Mouse (Mus musculus): ENCODE results near the gene B4galnt4. TPM values are rescaled to one million over a fixed set of nuclear protein-coding genes. Genes with fewer than 3 reads are reported as not detected.

B4galnt4 gene
- polyA plus RNA-seq, 1 experiment, result 0.46 TPM

DNA sequence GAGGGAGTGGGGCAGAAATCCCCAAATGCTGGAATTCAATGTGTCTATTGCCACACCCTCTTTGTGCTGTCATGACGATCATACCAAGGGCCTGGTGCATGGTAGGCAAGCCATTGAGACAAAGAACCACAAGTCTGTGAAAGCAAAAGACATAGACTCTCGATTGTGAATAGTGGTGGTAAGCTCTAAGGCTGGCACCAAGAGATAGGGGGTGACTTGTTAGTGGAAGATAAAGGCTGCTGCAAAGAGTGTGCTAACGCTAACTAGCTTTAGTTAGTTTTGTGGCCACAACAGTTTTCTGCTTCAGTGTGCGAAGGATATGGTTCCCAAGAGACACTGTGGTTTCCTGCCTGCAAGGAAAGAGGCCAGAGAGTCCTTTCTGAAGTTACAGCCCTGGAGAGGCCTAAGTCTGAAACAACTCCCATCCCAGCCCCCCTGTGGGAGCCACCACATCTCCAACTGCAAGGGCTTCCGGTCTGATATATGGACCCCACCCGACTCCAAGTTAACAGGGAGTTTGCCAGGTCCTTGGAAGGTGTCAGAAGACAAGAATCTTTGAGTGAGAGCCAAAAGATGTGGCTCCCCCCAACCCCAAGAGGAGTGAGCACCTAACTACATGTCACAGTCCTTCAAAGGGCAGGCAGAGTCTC is 13.8 kb upstream of the B4galnt4 start:
- no peaks in the 10 kb centered on the region for H3K27me3 ChIP-seq (ENCODE audit: control insufficient read depth, insufficient read depth, insufficient read length)
- peak overlapping the region; percentile 90 for H3K4me2 ChIP-seq (ENCODE audit: low read depth)
- TF ChIP-seq MYOG (IDR thresholded peaks at IDR 0.05; ENCODE audit: control insufficient read depth in 1 of 3, insufficient read depth in 1 of 3, insufficient read length in 2 of 3, low read depth in 2 of 3), result no peak
- TF ChIP-seq POLR2A (IDR thresholded peaks at IDR 0.05; ENCODE audit: insufficient read length, low read depth), result peak; percentile 13
- peak overlapping the region; percentile 20 for H3K4me3 ChIP-seq
- no peak overlapping the region for H3ac ChIP-seq (ENCODE audit: control insufficient read depth, insufficient read length)
- H3K36me3 ChIP-seq (ENCODE audit: control insufficient read depth, insufficient read depth), result no peaks in the 10 kb centered on the region
- H3K79me2 ChIP-seq (ENCODE audit: control insufficient read depth, insufficient read depth), result no peaks in the 10 kb centered on the region

- no peaks in the 10 kb centered on the region for H3K27me3 ChIP-seq (ENCODE audit: control insufficient read depth, insufficient read depth, insufficient read length)
Measured at GRCm38 (mm10) chr7:141047581-141048225, 13.2 kb upstream of the B4galnt4 start.

DNA sequence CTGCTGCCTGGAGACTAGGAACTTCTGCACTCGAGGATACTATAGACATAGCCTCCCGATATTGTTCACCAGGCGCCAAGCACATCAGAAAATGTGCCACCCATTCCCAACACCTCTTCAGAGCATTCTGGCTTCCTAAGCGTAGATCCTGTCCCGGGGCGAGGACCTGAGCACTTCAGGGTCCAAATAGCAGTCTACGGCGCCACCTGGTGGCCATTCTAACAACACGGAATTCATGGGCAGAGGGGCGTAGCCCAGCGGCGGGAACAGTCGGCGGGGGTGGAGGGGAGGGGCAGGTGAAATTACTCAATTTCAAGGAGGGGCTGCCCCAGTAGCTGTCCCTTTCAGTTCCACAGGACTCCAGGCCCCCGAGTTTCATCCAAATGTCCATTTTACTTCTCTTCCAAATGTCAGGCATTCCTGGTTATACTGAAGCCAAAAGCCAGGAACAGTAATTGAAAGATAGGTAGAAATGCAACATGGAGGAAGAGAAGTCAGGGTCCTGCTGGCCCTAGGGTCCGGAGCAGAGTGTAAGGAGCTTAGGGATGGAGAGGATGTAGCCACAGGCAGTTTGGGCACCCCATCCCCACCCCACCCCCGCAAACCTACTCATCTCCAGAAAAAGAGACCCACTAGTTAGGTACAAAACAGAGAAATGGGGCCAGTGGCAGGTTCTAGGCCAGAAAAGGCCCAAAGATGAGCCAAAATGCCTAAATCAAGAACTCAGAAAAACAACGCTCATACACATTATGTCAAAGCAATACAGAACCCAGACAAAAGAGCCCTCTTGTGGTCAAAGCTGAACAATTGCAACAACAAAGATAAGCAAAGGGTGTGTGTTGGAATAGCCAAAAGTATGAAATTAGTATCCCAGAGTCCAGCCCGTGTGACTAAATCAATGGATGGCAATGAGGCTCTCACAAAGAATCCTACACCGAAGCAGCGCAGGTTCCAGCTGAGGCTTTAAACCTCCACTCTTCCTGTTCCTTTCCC is 12.4 kb upstream of the B4galnt4 start:
- Histone ChIP-seq H3K4me3 (peak overlapping the region; percentile 20), H3K27me3 (ENCODE audit: control insufficient read depth, insufficient read depth, insufficient read length) (no peaks in the 10 kb centered on the region), H3K36me3 (ENCODE audit: control insufficient read depth, insufficient read depth) (no peaks in the 10 kb centered on the region), H3K4me2 (ENCODE audit: low read depth) (peak overlapping the region; percentile 98), H3ac (ENCODE audit: control insufficient read depth, insufficient read length) (no peak overlapping the region), H3K79me2 (ENCODE audit: control insufficient read depth, insufficient read depth) (no peaks in the 10 kb centered on the region)
- TF ChIP-seq CEBPB (IDR thresholded peaks at IDR 0.05; ENCODE audit: insufficient read depth, poor library complexity, severe bottlenecking) (0 out of 2 replicates have a peak, but pooled peaks have one; percentile 11), MYOD1 (IDR thresholded peaks at IDR 0.05; ENCODE audit: control insufficient read depth in 1 of 3, insufficient read length in 2 of 3, low read depth in 2 of 3) (peak in 1 of 3 experiments; percentile 28), POLR2A (IDR thresholded peaks at IDR 0.05; ENCODE audit: insufficient read length, low read depth) (no peak)

More at GRCm38 (mm10) chr7:141047581-141048225, 13.2 kb upstream of the B4galnt4 start:
- no peaks in the 10 kb centered on the region for H3K36me3 ChIP-seq (ENCODE audit: control insufficient read depth, insufficient read depth)
- H3ac ChIP-seq (ENCODE audit: control insufficient read depth, insufficient read length), result no peak overlapping the region
- H3K4me3 ChIP-seq, result peak overlapping the region; percentile 20
- no peak for TF ChIP-seq CEBPB (IDR thresholded peaks at IDR 0.05; ENCODE audit: insufficient read depth, poor library complexity, severe bottlenecking)
- TF ChIP-seq REST (IDR thresholded peaks at IDR 0.05; ENCODE audit: insufficient read depth, insufficient read length), result no peak
- peak; percentile 63 for TF ChIP-seq POLR2AphosphoS2 (IDR thresholded peaks at IDR 0.05; ENCODE audit: insufficient read length, low read depth)
- TF ChIP-seq MYOG (IDR thresholded peaks at IDR 0.05; ENCODE audit: control insufficient read depth in 1 of 3, insufficient read depth in 1 of 3, insufficient read length in 2 of 3, low read depth in 2 of 3), result peak in 1 of 3 experiments; percentile 13
- peak; percentile 59 for TF ChIP-seq POLR2A (IDR thresholded peaks at IDR 0.05; ENCODE audit: insufficient read length, low read depth)
- H3K4me2 ChIP-seq (ENCODE audit: low read depth), result peak overlapping the region; percentile 98
- H3K79me2 ChIP-seq (ENCODE audit: control insufficient read depth, insufficient read depth), result no peaks in the 10 kb centered on the region

- Histone ChIP-seq H3K79me2 (ENCODE audit: control insufficient read depth, insufficient read depth) (no peaks in the 10 kb centered on the region), H3K36me3 (ENCODE audit: control insufficient read depth, insufficient read depth) (no peaks in the 10 kb centered on the region), H3ac (ENCODE audit: control insufficient read depth, insufficient read length) (no peak overlapping the region), H3K4me3 (no peak overlapping the region), H3K27me3 (ENCODE audit: control insufficient read depth, insufficient read depth, insufficient read length) (no peaks in the 10 kb centered on the region), H3K4me2 (ENCODE audit: low read depth) (peak overlapping the region; percentile 14)
- TF ChIP-seq TCF12 (IDR thresholded peaks at IDR 0.05; ENCODE audit: insufficient read depth, poor library complexity, severe bottlenecking), result no peak
Measured at GRCm38 (mm10) chr7:141049326-141049725, 11.6 kb upstream of the B4galnt4 start.

GRCm38 (mm10) chr7:141051060-141051685 is 9.7 kb upstream of the B4galnt4 start:
- H3K36me3 ChIP-seq (ENCODE audit: control insufficient read depth, insufficient read depth), result no peaks in the 10 kb centered on the region
- no peak for TF ChIP-seq POLR2A (IDR thresholded peaks at IDR 0.05; ENCODE audit: insufficient read length, low read depth)
- no peak for TF ChIP-seq CEBPB (IDR thresholded peaks at IDR 0.05; ENCODE audit: insufficient read depth, poor library complexity, severe bottlenecking)
- TF ChIP-seq TCF12 (IDR thresholded peaks at IDR 0.05; ENCODE audit: insufficient read depth, poor library complexity, severe bottlenecking), result no peak
- TF ChIP-seq USF1 (IDR thresholded peaks at IDR 0.05; ENCODE audit: low read depth), result no peak
- TF ChIP-seq MYOD1 (IDR thresholded peaks at IDR 0.05; ENCODE audit: control insufficient read depth in 1 of 3, insufficient read length in 2 of 3, low read depth in 2 of 3), result no peak
- no peak for TF ChIP-seq SRF (IDR thresholded peaks at IDR 0.05; ENCODE audit: control insufficient read depth, insufficient read length, low read depth)
- TF ChIP-seq REST (IDR thresholded peaks at IDR 0.05; ENCODE audit: insufficient read depth, insufficient read length), result no peak
- TF ChIP-seq TCF3 (IDR thresholded peaks at IDR 0.05; ENCODE audit: insufficient read length, low read depth), result no peak
- TF ChIP-seq MYOG (IDR thresholded peaks at IDR 0.05; ENCODE audit: control insufficient read depth in 1 of 3, insufficient read depth in 1 of 3, insufficient read length in 2 of 3, low read depth in 2 of 3), result no peak
- TF ChIP-seq E2F4 (IDR thresholded peaks at IDR 0.05; ENCODE audit: insufficient read depth), result no peak
- TF ChIP-seq MAX (IDR thresholded peaks at IDR 0.05; ENCODE audit: low read depth), result no peak
- no peak for TF ChIP-seq POLR2AphosphoS2 (IDR thresholded peaks at IDR 0.05; ENCODE audit: insufficient read length, low read depth)
- no peak overlapping the region for H3K4me3 ChIP-seq
- no peak overlapping the region for H3K4me2 ChIP-seq (ENCODE audit: low read depth)
- H3K79me2 ChIP-seq (ENCODE audit: control insufficient read depth, insufficient read depth), result no peaks in the 10 kb centered on the region
- no peak overlapping the region for H3ac ChIP-seq (ENCODE audit: control insufficient read depth, insufficient read length)
- no peaks in the 10 kb centered on the region for H3K27me3 ChIP-seq (ENCODE audit: control insufficient read depth, insufficient read depth, insufficient read length)
